Mouse (Mus musculus) activated CD4-positive, CD25-positive, alpha-beta regulatory T cell, adult 9 weeks (primary cell): ENCODE data around the gene Mdfic. TPM values are rescaled to one million over a fixed set of nuclear protein-coding genes. Genes with fewer than 3 reads are reported as not detected.

ENCODE experiments used
- polyA plus RNA-seq: library from polyadenylated mRNA; unstranded; fragments of 100-300 nt; shearing (Covaris generic); gene quantifications from one replicate; pipeline ENCODE4 v1.2.1, GENCODE M21; 2017

The Mdfic gene
- 27.6 TPM for polyA plus RNA-seq

DNA sequence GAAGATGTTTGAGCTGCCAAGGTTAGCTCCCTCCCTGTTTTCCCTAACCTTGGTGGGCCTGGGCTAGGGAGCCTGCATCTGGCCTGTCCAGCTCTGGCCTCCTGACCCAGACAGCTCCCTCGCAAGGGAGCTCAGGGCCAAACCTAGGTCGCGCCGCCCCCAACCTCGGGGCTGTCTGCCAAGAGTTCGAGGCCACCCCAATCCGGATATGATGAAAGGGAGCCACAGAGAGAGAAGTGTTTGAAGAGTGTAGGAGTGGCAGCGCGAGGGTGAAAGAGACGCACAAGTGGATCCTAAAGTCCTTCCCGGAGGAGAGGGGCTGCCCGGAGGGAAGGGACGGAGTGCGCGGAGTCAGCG, at the start of gene Mdfic:
Mdfic (plus strand) TSS at position 201 of the 357 bp plus-strand sequence.

